Mouse (Mus musculus) heart, postnatal 14 days (tissue): ENCODE measurements at regions not wholly inside any gene's neighbourhood (a gene's known extent, or its start where the extent isn't known, plus 50 kb on each side); places are given as distances from the start of the nearest gene placed in this dataset.

Experiments
- DNase-seq, 2 experiments: peaks; one replicate each; pipeline ENCODE4 v3.0.0; 2021 to 2022
- intact Hi-C: fragments of 180-260 bp; cut with DNase I; formaldehyde crosslinking; loops from one replicate; pipeline ENCODE4 v1.15.1; 2025

- intact Hi-C loops, result no loop called here
- no peak for DNase-seq
These were observed 152.9 kb upstream of the Zic3 start for GRCm38 (mm10) chrX:57869648-57870047.

DNA sequence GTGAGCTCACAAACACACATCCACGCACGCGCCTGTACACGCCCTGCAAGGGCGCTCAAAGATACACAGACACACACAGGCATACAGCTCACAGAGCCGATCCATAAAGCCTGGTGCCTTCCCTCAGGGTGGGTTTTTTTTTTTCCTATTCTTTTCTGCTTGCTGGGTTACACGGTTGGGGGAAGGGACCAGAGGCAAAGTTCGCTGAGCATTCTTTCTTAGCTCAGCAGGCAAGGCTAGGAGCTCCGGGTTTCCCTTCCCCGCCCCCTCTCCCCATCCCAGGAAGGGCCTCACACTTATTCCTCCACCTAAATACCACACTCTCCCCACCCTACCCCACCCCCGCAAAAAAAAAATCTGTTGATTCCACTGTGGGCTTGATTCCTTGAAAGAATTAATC lies 105.8 kb upstream of the Zic3 start:
- no peak for DNase-seq
- intact Hi-C loops, result loop anchor here (10.0 kb wide), 1 partner anchor 108 kb away; the partner anchor contains the start of gene Zic3

- no peak for DNase-seq
- intact Hi-C loops, result loop anchor here (10.0 kb wide), 1 partner anchor 107 kb away; the partner anchor contains the start of gene Zic3
These were observed 104.9 kb upstream of the Zic3 start for GRCm38 (mm10) chrX:57917441-57918145.

- intact Hi-C loops, result loop anchor here (10.0 kb wide), 1 partner anchor 106 kb away; the partner anchor contains the start of gene Zic3
- no peak for DNase-seq
These were observed 104.1 kb upstream of the Zic3 start for GRCm38 (mm10) chrX:57918181-57919115.

DNA sequence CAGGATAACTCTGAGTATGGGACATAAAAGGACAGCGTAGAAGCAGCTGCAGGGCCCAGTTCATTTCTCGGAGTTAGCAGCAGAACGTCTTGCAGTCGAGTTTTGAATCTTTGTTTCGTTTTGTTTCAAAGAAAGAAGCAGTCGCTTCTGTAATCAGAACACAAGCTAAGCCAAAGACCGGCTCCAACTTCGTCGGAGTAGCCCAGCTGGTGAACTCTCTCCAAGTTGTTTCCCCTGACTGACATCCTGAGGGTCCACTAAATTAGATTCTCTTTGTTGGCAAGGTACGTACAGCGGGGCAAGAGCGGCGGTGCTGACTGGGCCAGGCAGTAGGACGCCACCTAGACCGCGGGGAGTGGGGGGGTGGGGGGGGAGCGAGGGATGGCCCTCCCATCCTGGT lies 102.6 kb upstream of the Zic3 start:
- no peak for DNase-seq
- intact Hi-C loops, result loop anchor here (10.0 kb wide), 2 partner anchors 105 to 575 kb away; partner anchors contain the start of gene Zic3

DNA sequence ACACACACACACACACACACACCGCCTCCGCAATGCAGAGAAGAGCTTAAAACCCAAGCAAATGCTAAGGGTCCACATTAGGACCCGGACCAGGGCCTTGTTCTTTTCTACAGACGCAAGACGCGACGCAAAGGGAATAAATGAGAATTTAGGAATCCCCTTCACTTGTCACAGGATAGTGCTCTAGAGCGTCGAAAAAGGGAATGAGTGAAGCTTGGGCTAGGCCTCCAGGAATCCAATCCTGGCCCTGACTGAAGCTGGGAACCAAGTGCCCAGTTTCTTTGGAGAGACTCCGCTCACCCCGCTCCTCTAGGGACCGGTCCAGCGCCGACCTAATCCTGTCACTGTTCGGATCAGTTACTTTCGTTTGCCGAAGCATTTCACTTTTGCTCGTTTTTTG lies 102.1 kb upstream of the Zic3 start:
- no peak for DNase-seq
- intact Hi-C loops, result loop anchor here (10.0 kb wide), 1 partner anchor 574 kb away; no protein-coding TSS in a partner anchor

GRCm38 (mm10) chrX:57921294-57921693 lies 101.2 kb upstream of the Zic3 start:
- intact Hi-C loops, result loop anchor here (10.0 kb wide), 1 partner anchor 574 kb away; no protein-coding TSS in a partner anchor
- peak; percentile 2 to 10 for DNase-seq

GRCm38 (mm10) chrX:57921821-57922449 lies 100.6 kb upstream of the Zic3 start:
- no peak for DNase-seq
- intact Hi-C loops, result loop anchor here (10.0 kb wide), 1 partner anchor 573 kb away; no protein-coding TSS in a partner anchor

GRCm38 (mm10) chrX:57923836-57924235 lies 98.7 kb upstream of the Zic3 start:
- intact Hi-C loops, result loop anchor here (10.0 kb wide), 1 partner anchor 571 kb away; no protein-coding TSS in a partner anchor
- DNase-seq, result no peak

DNA sequence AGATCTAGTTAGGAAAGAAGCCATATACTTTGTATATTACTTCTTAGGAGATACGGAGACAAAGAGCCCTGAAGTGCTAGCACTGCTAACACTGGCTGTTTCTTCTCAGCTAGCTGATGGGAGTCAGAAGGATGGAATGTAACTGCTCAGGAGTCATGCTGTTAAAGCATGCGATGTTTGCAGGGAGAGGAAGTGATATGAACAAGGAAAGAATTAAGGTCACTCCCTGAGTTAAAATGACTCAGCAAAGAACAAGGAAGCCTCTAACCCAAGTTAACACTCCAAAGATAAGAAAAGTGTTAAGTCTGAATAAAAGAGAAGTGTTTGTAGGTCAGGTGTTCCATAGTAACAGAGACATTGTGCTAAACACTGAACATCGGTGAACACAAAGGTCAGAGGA lies 86.9 kb upstream of the Zic3 start:
- DNase-seq, result no peak
- intact Hi-C loops, result no loop called here

- intact Hi-C loops, result no loop called here
- DNase-seq, result no peak
These were observed 84.2 kb upstream of the Zic3 start for GRCm38 (mm10) chrX:57938248-57938836.

- intact Hi-C loops, result no loop called here
- no peak for DNase-seq
These were observed 71.6 kb upstream of the Zic3 start for GRCm38 (mm10) chrX:57950896-57951295.

DNA sequence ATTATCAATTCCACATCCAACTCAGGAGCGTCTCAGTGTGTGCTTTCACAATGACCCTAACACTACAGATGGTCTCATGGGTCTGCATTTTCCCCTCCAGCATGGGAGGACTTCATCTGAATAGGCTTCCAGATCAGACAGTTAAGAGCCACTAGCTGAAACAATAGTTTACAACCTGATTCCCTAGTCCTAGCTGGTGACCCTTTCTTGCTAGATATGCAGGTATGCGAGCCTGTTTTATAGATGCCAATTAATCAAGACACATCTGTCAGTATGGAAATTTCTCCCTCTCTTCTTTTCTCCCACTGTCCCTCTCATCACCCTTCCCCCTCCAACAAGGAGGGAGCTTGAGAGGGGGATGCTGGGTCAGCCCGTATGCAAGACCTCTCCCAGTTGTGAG lies 71.2 kb upstream of the Zic3 start:
- intact Hi-C loops, result no loop called here
- DNase-seq, result no peak

GRCm38 (mm10) chrX:57954594-57955185 lies 67.8 kb upstream of the Zic3 start:
- intact Hi-C loops, result no loop called here
- no peak for DNase-seq
